ENCODE assay signal across 18 mouse cellular contexts in the genomic region with DNA sequence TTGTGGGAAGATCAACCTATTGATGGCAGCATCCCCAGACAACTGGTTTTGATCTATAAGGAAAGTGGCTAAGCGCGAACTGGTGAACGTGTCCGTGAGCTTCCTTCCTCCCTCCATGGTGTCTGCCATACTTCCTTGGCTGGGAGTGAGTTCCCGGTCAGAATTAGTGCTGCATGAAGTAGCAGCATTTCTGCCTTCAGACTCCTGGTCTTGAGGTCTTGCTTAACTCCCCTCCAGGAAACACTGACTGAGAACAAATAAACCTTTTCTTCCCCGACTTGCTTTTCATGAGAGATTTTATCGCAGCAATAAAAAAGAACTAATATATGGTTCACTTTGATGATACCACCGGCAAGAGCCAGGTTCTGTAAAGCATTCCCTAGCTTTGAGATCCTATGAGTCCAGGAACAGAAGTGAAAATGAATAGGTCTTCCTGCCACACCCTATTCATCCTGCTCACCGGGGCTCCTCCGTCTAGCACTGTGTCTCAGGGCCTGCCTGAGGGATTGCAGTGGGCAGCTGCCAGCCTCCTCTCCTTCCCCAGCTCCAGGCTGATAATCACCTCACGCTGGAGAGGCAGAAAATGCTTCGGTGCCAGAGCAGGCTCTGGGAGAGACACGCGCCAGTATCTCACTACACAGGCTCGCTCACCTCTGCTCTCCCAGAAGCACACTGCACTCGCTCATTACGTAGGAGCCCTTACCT. TPM values are rescaled to one million over a fixed set of nuclear protein-coding genes. Genes with fewer than 3 reads are reported as not detected.
DNase-seq lines count a peak whose midpoint lies in the region; ATAC-seq lines count a peak whose summit lies in the region.
"Had no signal": no experiment of that assay in that cellular context is flagged by ENCODE, and none has a peak within 500 bp of the region (broad histone marks: within the 10 kb centered on the region; RNA-seq: fewer than 3 reads in every experiment).

No protein-coding gene starts in this region.

- H3K4me3 ChIP-seq in limb, embryonic 13.5 days = no peak overlapping the region
- no peak overlapping the region for H3K4me3 ChIP-seq in limb, embryonic 10.5 days
- no peak overlapping the region for H3K4me3 ChIP-seq in midbrain, embryonic 16.5 days (ENCODE audit: low read depth, low read length)
- H3K4me3 ChIP-seq: embryonic facial prominence, embryonic 12.5 days; stomach, embryonic 15.5 days had no signal

- H3K27ac ChIP-seq in limb, embryonic 13.5 days = no peak overlapping the region
- no peak overlapping the region for H3K27ac ChIP-seq in limb, embryonic 10.5 days
- H3K27ac ChIP-seq in midbrain, embryonic 16.5 days (ENCODE audit: low read length) = peak overlapping the region; percentile 47; the same call in 1 of the 2 replicates
- H3K27ac ChIP-seq: embryonic facial prominence, embryonic 12.5 days; stomach, embryonic 15.5 days had no signal

- no peak overlapping the region for H3K4me2 ChIP-seq in limb, embryonic 13.5 days (replicated peaks)
- no peak overlapping the region for H3K4me2 ChIP-seq in midbrain, embryonic 16.5 days (ENCODE audit: low read length)
- H3K4me2 ChIP-seq: embryonic facial prominence, embryonic 12.5 days; stomach, embryonic 15.5 days had no signal

- WGBS in limb, embryonic 13.5 days = 50% methylated on average over 17 of the region's 17 CpGs
- 73% methylated on average over 17 of the region's 17 CpGs for WGBS in limb, embryonic 10.5 days
- WGBS in midbrain, embryonic 16.5 days = 59% methylated on average over 17 of the region's 17 CpGs

- peak; percentile 28; the same call in 1 of the 2 replicates for ATAC-seq in limb, embryonic 13.5 days (ENCODE audit: low FRiP score, low read depth)
- peak; percentile 32; the same call in 1 of the 2 replicates for ATAC-seq in midbrain, embryonic 16.5 days
- ATAC-seq: CD4-positive, CD25-positive, alpha-beta regulatory T cell, adult 4 months; inflammation-experienced regulatory T-cells, adult 6 months; Patski had no signal

- H3K27me3 ChIP-seq in limb, embryonic 13.5 days = no peaks in the 10 kb centered on the region
- H3K27me3 ChIP-seq in limb, embryonic 10.5 days (ENCODE audit: low read depth, poor library complexity, severe bottlenecking) = no peaks in the 10 kb centered on the region
- H3K27me3 ChIP-seq in midbrain, embryonic 16.5 days (ENCODE audit: control insufficient read depth, insufficient read depth, low read depth, low read length) = no peaks in the 10 kb centered on the region
- H3K27me3 ChIP-seq: embryonic facial prominence, embryonic 12.5 days; Patski; stomach, embryonic 15.5 days had no signal

- DNase-seq in heart, adult 9 months (ENCODE audit: low spot score in 2 of 2) = peak; percentile 3 to 8
- DNase-seq in heart, postnatal 25 days (ENCODE audit: low spot score) = no peak
- no peak for DNase-seq in limb, embryonic 10.5 days (ENCODE audit: low spot score)
- peak; percentile 14 to 20 for DNase-seq in heart, postnatal 14 days
- no peak for DNase-seq in gastrocnemius, adult 18-20 months (ENCODE audit: low spot score)
- DNase-seq in testis, postnatal 10 days (ENCODE audit: low spot score) = no peak
- DNase-seq: adrenal gland, postnatal 25 days; cerebellum, adult 2 months; liver; lung, postnatal 14 days; right cerebral cortex, postnatal 14 days had no signal

- intact Hi-C loops in heart, postnatal 25 days (cut with DNase I) = no loop called here
- intact Hi-C loops in heart, postnatal 14 days (cut with DNase I) = no loop called here

- H3K36me3 ChIP-seq in limb, embryonic 13.5 days = peaks cover 15% of the 10 kb centered on the region
- H3K36me3 ChIP-seq in limb, embryonic 10.5 days = peaks cover 4% of the 10 kb centered on the region; the same call in 1 of the 2 replicates
- peaks cover 14% of the 10 kb centered on the region for H3K36me3 ChIP-seq in midbrain, embryonic 16.5 days (ENCODE audit: control insufficient read depth, insufficient read depth, low read length)
- H3K36me3 ChIP-seq: stomach, embryonic 15.5 days had no signal

- peaks cover 10% of the 10 kb centered on the region for H3K4me1 ChIP-seq in limb, embryonic 13.5 days
- peaks cover 3% of the 10 kb centered on the region; the same call in 1 of the 2 replicates for H3K4me1 ChIP-seq in limb, embryonic 10.5 days
- H3K4me1 ChIP-seq in midbrain, embryonic 16.5 days (ENCODE audit: control insufficient read depth, insufficient read depth, low read length) = 0 out of 2 replicates have a peak, but pooled peaks cover 3% of the 10 kb centered on the region
- H3K4me1 ChIP-seq: stomach, embryonic 15.5 days had no signal

- H3K9ac ChIP-seq in limb, embryonic 13.5 days = no peak overlapping the region
- no peak overlapping the region for H3K9ac ChIP-seq in midbrain, embryonic 16.5 days (ENCODE audit: low read depth, low read length)
- H3K9ac ChIP-seq: embryonic facial prominence, embryonic 12.5 days; stomach, embryonic 15.5 days had no signal

- H3K9me3 ChIP-seq in limb, embryonic 13.5 days = no peaks in the 10 kb centered on the region
- H3K9me3 ChIP-seq in limb, embryonic 10.5 days (replicated peaks) = no peaks in the 10 kb centered on the region
- no peaks in the 10 kb centered on the region for H3K9me3 ChIP-seq in midbrain, embryonic 16.5 days (replicated peaks; ENCODE audit: control insufficient read depth, low read length, poor library complexity, severe bottlenecking)
- H3K9me3 ChIP-seq: embryonic facial prominence, embryonic 12.5 days; stomach, embryonic 15.5 days had no signal

RNA-seq across cellular contexts. Expression of gene Wdr41, which starts 56.1 kb away (rescaled TPM):
- 10 to 100 TPM; 14.6 to 16.7 TPM for total RNA-seq in heart, postnatal 25 days (2021)
- 20.8 and 22.2 TPM in 2 replicates for polyA plus RNA-seq in limb, embryonic 13.5 days (2015; fragmentation: Nextera tagmentation; extraction: Ambion mirVana)
- polyA plus RNA-seq in limb, embryonic 10.5 days (2016; fragmentation: Nextera tagmentation; extraction: Ambion mirVana) = 12.6 and 16.4 TPM in 2 replicates
- 10 to 100 TPM; 16.1 to 17.4 TPM for total RNA-seq in heart, postnatal 14 days (2021)
- 25.6 and 27.4 TPM in 2 replicates for polyA plus RNA-seq in midbrain, embryonic 16.5 days (2015; fragmentation: Nextera tagmentation; extraction: Ambion mirVana)
- total RNA-seq in gastrocnemius, adult 18-20 months (2021) = 10 to 100 TPM; 15.8 to 16.0 TPM

Comparison
In these comparisons a context has a peak if more than half of its experiments do, and no peak if none do; other contexts are left out.
1. DNase-seq: peak in heart, adult 9 months (2 of 2) and heart, postnatal 14 days (2 of 2); none in heart, postnatal 25 days (single experiment), limb, embryonic 10.5 days (single experiment), gastrocnemius, adult 18-20 months (single experiment) and testis, postnatal 10 days (single experiment).